Mouse (Mus musculus) heart, adult 18-20 months (tissue): Measurements from ENCODE around the gene Inpp5f. TPM values are rescaled to one million over a fixed set of nuclear protein-coding genes. Genes with fewer than 3 reads are reported as not detected.
A peak's percentile ranks its signal among the peaks of the same experiment; 100 is the strongest.

Source experiments
- DNase-seq, 2 experiments: peaks; one replicate each; pipeline ENCODE4 v3.0.0; 2021 to 2022; ENCODE audit warnings: mixed read lengths in 1 of 2
- total RNA-seq, 2 experiments: library from RNA; stranded (reverse); gene quantifications; 2 replicates each; pipeline ENCODE4 v1.2.3; 2021

Gene Inpp5f
- total RNA-seq, 2 experiments from 2014 or later: 4.1 to 5.2 TPM

DNA sequence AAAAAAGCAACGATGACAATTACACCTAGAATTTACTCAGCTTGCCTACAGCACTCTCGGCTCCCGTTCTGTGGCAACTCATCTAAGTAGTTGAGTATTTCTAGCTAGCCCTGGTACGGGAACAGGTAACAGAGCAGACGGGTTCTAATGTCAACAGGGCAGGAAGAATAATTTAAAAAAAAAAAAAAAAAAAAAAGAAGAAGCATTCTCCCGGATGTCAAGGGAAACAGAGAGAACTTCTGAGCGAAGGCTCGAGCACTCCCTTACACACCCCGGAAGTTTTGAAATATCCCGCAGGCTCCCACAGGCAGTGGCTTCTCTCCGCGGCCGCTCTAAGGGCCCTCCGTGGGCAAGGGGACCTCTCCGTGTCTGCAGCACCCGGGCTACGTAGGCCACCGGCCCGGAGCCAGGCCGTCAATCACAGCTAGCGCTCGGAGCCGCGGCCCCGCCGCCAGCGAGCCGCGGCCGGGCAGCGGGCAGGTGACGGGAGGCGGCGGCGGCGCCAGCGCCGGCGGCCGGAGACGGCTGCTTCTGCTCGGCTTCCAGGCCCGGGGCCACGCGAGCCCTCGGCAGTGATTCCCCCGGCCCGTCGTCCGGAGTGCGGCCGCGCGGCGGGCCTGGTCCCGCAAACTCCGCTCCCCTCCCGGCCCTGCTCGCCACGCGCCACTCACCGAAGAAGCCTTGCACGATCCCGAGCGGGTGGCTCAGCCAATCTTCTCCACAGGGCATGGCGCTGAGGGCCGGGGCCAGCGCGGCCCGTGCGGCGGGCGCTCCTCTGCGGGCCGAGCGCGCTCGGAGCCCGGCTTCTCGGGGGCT, 128.5 kb downstream of the Inpp5f start:
- DNase-seq: peak; percentile 68 to 71

DNA sequence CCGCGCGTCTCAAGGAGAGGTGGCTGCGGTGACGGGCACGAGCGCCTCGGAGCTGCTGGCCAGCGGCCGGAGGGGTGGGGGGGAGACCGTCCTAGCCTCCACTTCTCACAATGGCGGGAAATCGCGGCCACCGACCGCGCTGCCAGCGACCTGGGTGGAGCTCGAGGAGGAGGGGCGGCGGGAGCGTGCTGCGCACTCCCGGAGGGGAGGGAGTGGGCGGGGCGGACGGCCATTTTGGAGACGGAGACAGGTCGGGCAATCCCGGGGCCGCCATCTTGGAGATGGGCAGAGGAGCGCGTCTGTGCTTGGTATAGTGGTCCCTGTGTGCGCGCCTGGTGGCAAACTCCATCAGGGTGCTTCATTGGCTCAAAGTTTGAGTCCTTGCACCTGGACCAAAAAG, 129.2 kb downstream of the Inpp5f start, which contains the start of gene Mcmbp:
Gene Mcmbp, minus strand, starts transcription at position 162 of the 400 bp plus-strand sequence.
- peak; percentile 98 for DNase-seq

DNA sequence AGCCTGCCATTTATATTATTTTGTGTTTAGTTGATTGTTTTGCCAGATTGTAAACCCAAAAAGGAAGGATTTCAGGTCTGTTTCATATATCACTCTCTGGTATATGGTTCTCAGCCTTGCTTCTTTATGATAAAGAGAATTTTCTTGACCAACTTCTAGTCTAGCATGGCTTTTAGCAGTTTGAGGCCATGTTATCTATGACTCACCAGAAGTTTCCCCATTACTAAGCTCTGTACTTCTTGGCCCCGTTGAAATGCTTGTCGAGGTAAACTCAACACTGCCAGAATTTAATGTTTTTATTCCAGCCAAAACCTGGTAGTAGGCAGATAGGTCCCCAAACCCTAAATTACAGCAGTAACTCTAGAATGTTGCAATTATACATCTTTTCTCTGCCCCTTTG, 132.8 kb downstream of the Inpp5f start:
- no peak for DNase-seq

DNA sequence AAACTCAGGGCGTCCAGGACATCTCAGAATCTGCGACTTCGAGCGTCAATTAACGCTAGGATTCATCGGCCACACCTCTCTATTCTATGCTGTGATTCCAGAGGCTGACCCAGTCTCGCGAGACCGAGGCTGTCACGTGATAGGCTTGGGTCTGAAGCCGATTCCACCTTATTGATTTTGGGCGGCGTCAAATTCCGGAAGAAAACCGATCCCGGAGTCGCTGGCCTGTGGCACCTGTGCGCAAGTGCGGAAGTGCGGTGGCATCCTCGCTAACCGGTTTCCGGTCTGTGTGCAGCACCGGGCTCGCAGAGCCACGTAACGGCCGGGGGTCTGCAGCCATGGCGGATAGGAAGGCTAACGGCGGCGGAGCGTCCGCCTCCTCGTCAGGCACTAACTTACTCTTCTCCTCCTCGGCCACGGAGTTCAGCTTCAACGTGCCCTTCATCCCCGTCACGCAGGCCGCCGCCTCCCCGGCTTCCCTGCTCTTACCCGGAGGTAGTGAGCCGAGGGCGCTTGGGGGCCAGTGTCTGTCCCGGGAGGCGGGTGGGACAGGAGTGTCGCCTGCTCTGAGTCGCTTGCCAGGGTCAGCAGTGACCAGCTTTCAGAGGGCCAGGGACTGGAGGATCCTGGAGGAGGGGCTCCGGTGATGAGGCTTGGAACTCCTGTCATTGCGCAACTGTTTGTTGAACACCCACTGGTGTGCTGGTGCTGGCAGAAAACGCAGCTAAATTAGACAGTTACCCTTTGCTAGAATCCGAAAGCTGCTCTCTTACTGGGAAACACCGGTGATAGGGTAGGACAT, 133.8 kb downstream of the Inpp5f start, which contains the start of gene Sec23ip:
Gene Sec23ip, plus strand, starts transcription at position 260 of the 802 bp plus-strand sequence.
- DNase-seq: peak; percentile 99 to 100

Other genes with a start within 250 kb of the Inpp5f start
- 10 to 100 TPM; 10.8 to 13.4 TPM for gene Rgs10, start 192.6 kb upstream of the Inpp5f start, total RNA-seq
- gene Tial1, start 149.6 kb upstream of the Inpp5f start, total RNA-seq: 10 to 100 TPM; 40.1 to 43.4 TPM
- 100 to 1,000 TPM; 298 to 330 TPM for gene Bag3, start 87.7 kb upstream of the Inpp5f start, total RNA-seq
- gene Mcmbp, start 129.2 kb downstream of the Inpp5f start, total RNA-seq: 10 to 100 TPM; 21.7 to 23.7 TPM
- 10 to 100 TPM; 19.0 to 27.6 TPM for gene Sec23ip, start 133.6 kb downstream of the Inpp5f start, total RNA-seq